Mouse (Mus musculus): Measurements from ENCODE around the gene Txnrd1.

GRCm38 (mm10) chr10:82890936-82891335 lies 57.2 kb downstream of the Txnrd1 start:
- TF ChIP-seq CTCF (conservative IDR thresholded peaks at IDR 0.05; ENCODE audit: insufficient read depth, insufficient read length, low read depth, low read length) (no peak), POLR2A (IDR thresholded peaks at IDR 0.05; ENCODE audit: low read depth, low read length) (no peak)
